Mouse (Mus musculus): ENCODE results near the gene Faim2.
A peak's percentile ranks its signal among the peaks of the same experiment; 100 is the strongest.

The Faim2 gene

GRCm38 (mm10) chr15:99457606-99458401 is 70.2 kb downstream of the Faim2 start, which contains the start of gene Nckap5l:
Gene Nckap5l (minus strand): TSS chr15:99457748.
- peak; percentile 94 for DNase-seq (ENCODE audit: low spot score)

GRCm38 (mm10) chr15:99456963-99457605 is 70.9 kb downstream of the Faim2 start:
- DNase-seq (ENCODE audit: low spot score), result peak; percentile 40

- DNase-seq (ENCODE audit: low spot score), result peak; percentile 21
These were observed 71.5 kb downstream of the Faim2 start for GRCm38 (mm10) chr15:99456338-99456962.

GRCm38 (mm10) chr15:99455415-99455814 is 72.5 kb downstream of the Faim2 start:
- no peak for DNase-seq (ENCODE audit: low spot score)

GRCm38 (mm10) chr15:99454585-99455279 is 73.2 kb downstream of the Faim2 start:
- no peak for DNase-seq (ENCODE audit: low spot score)

GRCm38 (mm10) chr15:99453153-99453900 is 74.6 kb downstream of the Faim2 start:
- no peak for DNase-seq (ENCODE audit: low spot score)

- DNase-seq (ENCODE audit: low spot score), result no peak
These were observed 78.1 kb downstream of the Faim2 start for GRCm38 (mm10) chr15:99449751-99450280.

- no peak for DNase-seq (ENCODE audit: low spot score)
These were observed 78.7 kb downstream of the Faim2 start for GRCm38 (mm10) chr15:99449131-99449750.

Data from adipocyte (in vitro differentiated cells).